Mouse (Mus musculus) midbrain, embryonic 15.5 days (tissue): ENCODE measurements around the gene Dab2ip. TPM values are rescaled to one million over a fixed set of nuclear protein-coding genes. Genes with fewer than 3 reads are reported as not detected.

Experiments
- ATAC-seq: fragments of 200-750 bp; cut with Nextera tagmentation; replicated peaks from 2 replicates; pipeline ENCODE4 v1.8.0; 2017; ENCODE audit warnings: moderate TSS enrichment
- H3K27ac ChIP-seq: fragments of 300-500 bp; sonication (generic); 2 replicates; pipeline ENCODE4 v1.5.1; 2015; ENCODE audit warnings: mild to moderate bottlenecking, inconsistent platforms
- H3K27me3 ChIP-seq: fragments of 300-500 bp; sonication (generic); replicated peaks from 2 replicates; pipeline ENCODE4 v1.6.1; 2015; ENCODE audit warnings: inconsistent platforms
- H3K36me3 ChIP-seq: fragments of 300-500 bp; sonication (generic); replicated peaks from 2 replicates; pipeline ENCODE4 v1.6.1; 2015; ENCODE audit warnings: inconsistent platforms
- H3K4me1 ChIP-seq: fragments of 300-500 bp; sonication (generic); 2 replicates; pipeline ENCODE4 v1.6.1; 2015; ENCODE audit warnings: inconsistent platforms
- H3K4me2 ChIP-seq: fragments of 300-500 bp; sonication (generic); 2 replicates; pipeline ENCODE4 v1.6.1; 2015; ENCODE audit warnings: inconsistent platforms, mild to moderate bottlenecking, moderate library complexity
- H3K4me3 ChIP-seq: fragments of 300-500 bp; sonication (generic); 2 replicates; pipeline ENCODE4 v1.5.1; 2015; ENCODE audit warnings: mild to moderate bottlenecking, inconsistent platforms
- H3K9ac ChIP-seq: fragments of 300-500 bp; sonication (generic); 2 replicates; pipeline ENCODE4 v1.6.1; 2015; ENCODE audit warnings: mild to moderate bottlenecking, inconsistent platforms
- H3K9me3 ChIP-seq: fragments of 300-500 bp; sonication (generic); 2 replicates; pipeline ENCODE4 v1.6.1; 2016; ENCODE audit warnings: inconsistent platforms
- WGBS: fragments of 180-500 bp; shearing (Covaris S2); methylation state at CpG from one replicate; pipeline ENCODE4 v1.1.7; 2015; ENCODE audit warnings: mixed read lengths; 5-methylcytosine and 5-hydroxymethylcytosine counted together
- polyA plus RNA-seq: library from polyadenylated mRNA; unstranded; fragments of >200 nt; fragmentation: Nextera tagmentation; extraction: Ambion mirVana; gene quantifications from 2 replicates; pipeline ENCODE4 v1.2.1, GENCODE M21; 2015

Dab2ip gene
- polyA plus RNA-seq, 1 experiment from 2014 or later: 79.7 TPM

DNA sequence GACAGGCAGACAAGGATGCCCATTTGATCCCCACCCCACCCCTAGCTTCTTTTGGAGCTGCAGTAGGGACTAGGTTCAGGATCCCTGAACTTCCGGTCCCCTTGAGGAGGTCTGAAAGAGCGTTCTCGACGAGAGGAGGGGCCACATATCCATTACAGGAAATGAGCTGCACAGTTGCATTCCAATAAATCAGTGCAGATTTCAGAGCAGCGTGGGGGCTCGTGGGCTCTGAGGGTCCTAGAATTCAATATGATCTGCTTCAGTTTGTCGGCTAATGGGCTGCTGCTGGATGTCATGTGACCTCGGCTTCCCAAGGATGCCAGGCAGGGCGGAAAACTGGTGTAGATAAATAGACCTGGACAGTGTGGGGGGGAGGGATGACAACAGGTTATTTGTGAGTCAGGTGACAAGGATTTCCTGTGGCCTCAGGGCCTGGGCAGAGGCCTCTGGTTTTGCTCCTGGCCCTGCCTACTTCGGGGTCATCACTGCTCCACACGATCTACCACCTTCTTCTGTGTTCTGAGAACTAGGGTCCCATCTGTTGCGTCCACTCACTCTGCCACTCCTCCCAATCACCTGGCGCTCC lies 181.7 kb downstream of the Dab2ip start:
- Histone ChIP-seq H3K36me3 (no peaks in the 10 kb centered on the region), H3K27ac (no peak overlapping the region), H3K4me2 (no peak overlapping the region), H3K4me1 (no peaks in the 10 kb centered on the region), H3K9me3 (no peaks in the 10 kb centered on the region), H3K27me3 (no peaks in the 10 kb centered on the region), H3K4me3 (no peak overlapping the region), H3K9ac (no peak overlapping the region)
- ATAC-seq: no peak
- 77% methylated on average over 13 of the region's 13 CpGs for WGBS

DNA sequence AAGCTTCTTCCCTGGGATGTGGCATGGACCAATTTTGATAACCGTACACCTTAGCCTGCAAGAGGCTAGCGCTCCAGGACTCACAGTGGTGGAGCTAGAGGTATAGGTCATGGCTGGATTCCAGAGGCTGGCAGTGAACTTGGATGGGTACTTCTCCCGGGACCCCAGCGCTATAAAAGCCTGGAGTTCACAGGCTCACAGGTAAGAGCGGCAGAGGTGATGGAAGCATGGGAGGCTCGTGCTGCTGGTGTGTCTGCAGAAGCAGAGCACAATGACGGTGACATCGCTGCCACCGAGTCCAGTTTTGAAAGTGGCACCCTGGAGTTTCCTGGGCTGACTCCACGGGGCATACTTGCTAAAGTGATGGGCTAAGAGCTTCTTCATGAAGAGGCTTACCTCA lies 187.8 kb downstream of the Dab2ip start:
- H3K4me3 ChIP-seq: no peak overlapping the region
- H3K36me3 ChIP-seq: no peaks in the 10 kb centered on the region
- no peak overlapping the region for H3K4me2 ChIP-seq
- H3K27me3 ChIP-seq: no peaks in the 10 kb centered on the region
- 90% methylated on average over 10 of the region's 10 CpGs for WGBS
- no peak for ATAC-seq
- peaks cover 10% of the 10 kb centered on the region for H3K4me1 ChIP-seq
- H3K27ac ChIP-seq: no peak overlapping the region
- no peaks in the 10 kb centered on the region for H3K9me3 ChIP-seq
- H3K9ac ChIP-seq: no peak overlapping the region

DNA sequence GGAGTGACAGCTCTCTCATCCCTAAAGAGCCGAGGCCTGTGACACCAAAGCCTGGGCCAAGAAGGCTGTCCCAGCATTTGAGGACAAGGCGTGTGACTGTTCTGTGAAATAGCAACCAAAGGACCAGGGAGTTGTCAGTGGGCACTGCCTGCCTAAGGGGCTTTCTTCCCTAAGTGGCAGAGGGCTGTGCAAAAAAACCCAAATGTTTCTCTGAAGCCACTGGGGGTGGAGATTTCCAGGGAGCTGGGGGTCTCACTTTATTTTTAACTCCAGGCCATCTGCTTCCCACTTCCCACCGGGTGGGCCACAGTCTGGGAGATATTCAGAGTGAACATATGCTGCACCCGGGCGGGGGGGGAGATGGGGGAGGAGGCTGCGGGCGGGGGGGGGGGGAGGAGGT lies 188.6 kb downstream of the Dab2ip start:
- Histone ChIP-seq H3K27me3 (no peaks in the 10 kb centered on the region), H3K27ac (no peak overlapping the region), H3K4me2 (no peak overlapping the region), H3K36me3 (no peaks in the 10 kb centered on the region), H3K4me1 (peaks cover 10% of the 10 kb centered on the region), H3K9me3 (no peaks in the 10 kb centered on the region), H3K9ac (no peak overlapping the region), H3K4me3 (no peak overlapping the region)
- WGBS: 39% methylated on average over 6 of the region's 7 CpGs
- no peak for ATAC-seq

DNA sequence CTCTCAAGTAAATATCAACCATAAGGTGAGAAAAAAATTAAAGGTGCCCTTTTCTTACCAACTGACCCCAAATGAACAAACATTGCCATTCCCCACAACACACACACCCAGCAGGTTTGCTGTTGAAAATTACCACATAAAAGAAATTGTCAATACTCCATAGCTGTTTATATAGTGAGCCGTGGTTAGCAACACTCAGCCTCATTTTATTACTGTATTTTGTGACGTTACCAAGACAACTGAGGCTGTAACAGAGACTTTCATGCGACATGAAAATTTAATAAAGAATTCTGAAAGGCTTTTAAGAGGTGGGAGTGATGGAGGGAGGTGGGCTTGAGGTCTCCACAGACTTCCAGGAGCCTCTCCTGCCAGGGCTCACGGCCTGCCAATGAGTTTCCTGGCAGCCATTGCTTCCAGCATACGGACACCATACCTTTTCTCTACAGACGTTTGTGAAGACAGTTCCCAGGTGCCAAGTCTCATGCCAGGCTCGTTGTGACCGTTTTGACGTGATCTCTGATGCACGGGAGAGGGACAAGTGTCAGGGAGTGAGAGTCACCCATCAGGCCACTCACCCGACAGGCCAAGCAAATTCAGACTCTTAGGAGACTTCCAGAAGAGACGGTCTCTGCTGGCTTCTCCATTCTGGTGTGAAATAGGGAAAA lies 189.4 kb downstream of the Dab2ip start:
- no peaks in the 10 kb centered on the region for H3K27me3 ChIP-seq
- H3K4me3 ChIP-seq: no peak overlapping the region
- no peak overlapping the region; the same call in 1 of the 2 replicates for H3K27ac ChIP-seq
- 67% methylated on average over 12 of the region's 12 CpGs for WGBS
- no peak for ATAC-seq
- no peak overlapping the region for H3K9ac ChIP-seq
- H3K36me3 ChIP-seq: no peaks in the 10 kb centered on the region
- H3K4me2 ChIP-seq: no peak overlapping the region
- H3K4me1 ChIP-seq: peaks cover 10% of the 10 kb centered on the region
- no peaks in the 10 kb centered on the region for H3K9me3 ChIP-seq

DNA sequence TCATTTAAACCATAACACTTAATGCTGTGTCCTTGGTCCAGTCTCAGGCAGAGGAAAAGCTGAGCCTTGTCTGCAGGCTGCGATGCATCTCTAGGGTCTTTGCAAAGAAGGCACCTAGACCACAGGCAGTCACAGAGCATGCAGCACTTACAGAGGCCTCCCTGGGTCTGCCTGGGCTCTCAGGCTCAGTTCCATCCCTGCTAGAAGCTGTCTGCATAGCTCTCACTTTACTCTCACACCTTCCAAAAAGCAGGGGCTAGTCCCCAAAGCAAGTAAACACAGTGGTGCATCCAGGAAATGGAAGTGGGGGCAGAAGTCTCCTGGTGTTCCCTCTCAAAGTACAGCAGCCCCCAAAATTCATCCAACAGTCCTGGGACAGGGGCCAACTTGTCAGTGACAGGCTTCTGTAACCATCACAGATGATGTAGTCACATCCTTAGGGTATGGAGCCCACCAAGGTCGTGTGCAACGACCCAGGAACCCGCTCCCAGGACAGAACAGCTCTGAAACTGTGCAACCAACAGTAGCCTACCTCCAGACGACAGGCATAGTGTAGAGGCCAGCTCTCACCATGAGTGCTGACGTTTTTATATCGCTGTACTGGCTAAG lies 192.6 kb downstream of the Dab2ip start:
- 74% methylated on average over 7 of the region's 7 CpGs for WGBS
- H3K4me3 ChIP-seq: no peak overlapping the region
- H3K27ac ChIP-seq: no peak overlapping the region
- H3K36me3 ChIP-seq: no peaks in the 10 kb centered on the region
- H3K4me1 ChIP-seq: peaks cover 10% of the 10 kb centered on the region
- no peaks in the 10 kb centered on the region for H3K9me3 ChIP-seq
- no peak overlapping the region for H3K9ac ChIP-seq
- no peaks in the 10 kb centered on the region for H3K27me3 ChIP-seq
- ATAC-seq: no peak
- no peak overlapping the region for H3K4me2 ChIP-seq

DNA sequence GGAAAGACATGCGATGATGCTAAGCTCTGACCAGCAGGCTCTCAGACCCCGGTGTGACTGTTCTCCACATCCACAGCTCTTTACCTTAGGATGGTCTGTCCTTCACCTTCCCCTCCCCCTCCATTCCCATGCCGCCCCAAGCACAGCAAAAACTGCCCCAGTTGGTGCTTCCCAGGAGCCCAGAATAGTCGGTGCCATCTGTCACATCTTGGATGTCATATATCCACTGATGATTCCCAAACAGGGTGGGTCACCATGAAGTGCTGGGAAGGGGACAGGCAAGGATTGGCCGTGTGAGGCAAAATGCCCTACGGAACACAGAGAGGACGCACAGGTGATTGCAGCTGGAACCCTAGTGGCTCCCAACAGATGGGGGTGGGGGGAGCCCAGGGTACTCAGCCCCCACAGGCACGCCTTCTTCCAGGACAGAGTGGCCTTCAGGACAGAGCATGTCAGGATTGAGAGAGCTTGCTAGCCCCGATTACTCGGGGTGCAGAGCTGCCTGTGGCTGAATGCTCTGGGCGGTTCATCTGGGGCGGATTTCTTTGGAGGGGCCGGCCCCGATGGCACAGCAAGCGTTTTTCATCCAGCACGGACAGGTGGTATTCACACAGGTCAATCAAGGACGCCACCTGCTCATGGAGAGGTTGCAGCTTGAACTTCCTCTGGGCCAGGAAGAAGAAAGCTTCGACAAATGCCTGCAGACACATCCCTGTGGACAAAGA lies 193.9 kb downstream of the Dab2ip start:
- H3K36me3 ChIP-seq: no peaks in the 10 kb centered on the region
- no peak overlapping the region for H3K4me3 ChIP-seq
- no peaks in the 10 kb centered on the region for H3K9me3 ChIP-seq
- H3K27ac ChIP-seq: no peak overlapping the region
- no peak overlapping the region for H3K4me2 ChIP-seq
- no peak overlapping the region for H3K9ac ChIP-seq
- H3K4me1 ChIP-seq: peaks cover 7% of the 10 kb centered on the region; the same call in 1 of the 2 replicates
- no peak for ATAC-seq
- 80% methylated on average over 18 of the region's 18 CpGs for WGBS
- H3K27me3 ChIP-seq: no peaks in the 10 kb centered on the region

DNA sequence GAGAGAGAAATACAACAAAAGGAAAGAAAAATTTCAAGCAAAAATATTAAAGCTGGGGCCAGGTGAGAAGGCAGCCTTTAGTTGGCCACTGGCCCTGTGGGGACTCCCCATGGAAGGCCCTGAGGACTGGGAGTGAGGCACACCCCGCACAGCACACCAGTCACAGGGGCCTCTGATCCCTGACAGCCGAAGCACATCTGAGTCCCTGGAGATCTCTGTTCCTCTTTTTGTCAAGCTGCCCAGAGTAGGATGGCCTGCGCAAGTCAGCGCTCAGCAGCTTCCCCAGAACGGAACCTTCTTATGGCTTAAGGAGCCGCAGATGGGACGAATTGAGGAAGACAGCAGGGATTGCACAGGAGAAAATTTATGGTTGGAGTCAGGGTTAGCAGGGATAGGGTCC lies 198.4 kb downstream of the Dab2ip start:
- ATAC-seq: no peak
- Histone ChIP-seq H3K4me3 (no peak overlapping the region), H3K4me1 (0 out of 2 replicates have a peak, but pooled peaks cover 8% of the 10 kb centered on the region), H3K27me3 (no peaks in the 10 kb centered on the region), H3K4me2 (no peak overlapping the region), H3K27ac (no peak overlapping the region), H3K9me3 (no peaks in the 10 kb centered on the region), H3K9ac (no peak overlapping the region), H3K36me3 (no peaks in the 10 kb centered on the region)
- whole genome bisulfite sequencing: 72% methylated on average over 7 of the region's 7 CpGs

DNA sequence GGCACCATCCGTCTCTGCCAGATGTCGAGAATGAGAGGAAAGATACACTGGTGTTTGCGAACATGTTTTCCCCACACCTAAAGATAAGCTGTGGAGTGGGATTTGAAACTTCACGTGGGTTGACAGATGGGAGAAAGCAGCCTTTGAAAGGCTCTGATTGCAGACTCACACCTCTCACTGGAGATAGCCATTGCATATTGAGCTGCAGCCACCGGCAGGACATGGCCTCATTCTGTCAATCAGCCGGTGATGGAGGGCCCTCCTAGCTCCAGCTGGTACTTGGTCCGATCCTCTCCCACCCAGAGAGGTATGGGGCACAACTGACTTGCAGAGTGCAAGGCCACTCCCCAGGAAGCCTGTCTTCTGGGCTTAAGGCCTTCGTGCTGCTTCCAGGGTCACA lies 202.3 kb downstream of the Dab2ip start:
- WGBS: 66% methylated on average over 8 of the region's 8 CpGs
- H3K27ac ChIP-seq: no peak overlapping the region
- no peak for ATAC-seq
- no peak overlapping the region for H3K4me2 ChIP-seq
- no peaks in the 10 kb centered on the region for H3K36me3 ChIP-seq
- no peak overlapping the region for H3K4me3 ChIP-seq
- H3K9ac ChIP-seq: no peak overlapping the region
- H3K27me3 ChIP-seq: no peaks in the 10 kb centered on the region
- H3K4me1 ChIP-seq: 0 out of 2 replicates have a peak, but pooled peaks cover 8% of the 10 kb centered on the region
- no peaks in the 10 kb centered on the region for H3K9me3 ChIP-seq

DNA sequence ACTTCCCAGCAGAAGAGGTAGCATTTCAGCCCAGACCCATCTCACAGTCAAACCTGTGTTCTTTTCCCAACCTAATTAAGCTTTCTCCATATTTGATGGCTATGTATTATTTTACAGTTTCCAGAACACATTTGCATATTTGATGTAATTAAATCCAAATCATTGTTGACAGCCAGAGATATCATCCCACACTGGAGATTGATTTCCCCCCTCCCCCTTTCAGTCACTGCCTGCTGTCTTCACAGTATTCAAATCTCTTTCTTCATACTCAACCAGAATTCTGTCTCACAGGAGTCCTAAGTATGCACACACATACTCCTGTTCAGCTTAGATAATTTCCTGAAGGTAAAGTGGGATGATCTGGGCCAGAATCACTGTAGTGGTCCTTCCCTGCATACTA lies 202.8 kb downstream of the Dab2ip start:
- H3K27ac ChIP-seq: no peak overlapping the region
- no peaks in the 10 kb centered on the region for H3K27me3 ChIP-seq
- no peak overlapping the region for H3K4me2 ChIP-seq
- H3K4me3 ChIP-seq: no peak overlapping the region
- no peak overlapping the region for H3K9ac ChIP-seq
- no peak for ATAC-seq
- 0 out of 2 replicates have a peak, but pooled peaks cover 8% of the 10 kb centered on the region for H3K4me1 ChIP-seq
- H3K36me3 ChIP-seq: no peaks in the 10 kb centered on the region
- no peaks in the 10 kb centered on the region for H3K9me3 ChIP-seq

DNA sequence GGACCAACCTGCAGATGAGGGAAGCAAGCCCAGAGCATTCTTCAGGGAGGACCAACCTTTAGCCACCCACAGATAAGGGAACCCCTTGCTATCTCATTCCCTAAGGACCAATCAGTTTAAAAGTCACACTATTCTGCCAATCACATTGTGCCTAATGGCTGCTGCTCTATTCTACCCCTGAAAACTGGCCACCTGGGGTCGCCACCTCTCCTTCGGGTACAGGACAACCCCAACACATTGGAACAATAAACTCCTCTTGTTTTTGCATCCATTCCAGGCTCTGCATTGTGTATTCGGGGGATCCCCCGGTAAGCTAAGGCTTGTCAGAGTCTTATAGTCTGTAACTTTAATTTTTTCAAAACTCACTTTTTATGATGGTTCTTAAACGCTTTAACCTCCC lies 203.4 kb downstream of the Dab2ip start:
- ATAC-seq: no peak
- no peaks in the 10 kb centered on the region for H3K9me3 ChIP-seq
- H3K4me3 ChIP-seq: no peak overlapping the region
- WGBS: 91% methylated on average over 5 of the region's 5 CpGs
- H3K4me1 ChIP-seq: peaks cover 12% of the 10 kb centered on the region; the same call in 1 of the 2 replicates
- H3K4me2 ChIP-seq: no peak overlapping the region
- no peak overlapping the region for H3K9ac ChIP-seq
- H3K27ac ChIP-seq: no peak overlapping the region
- H3K36me3 ChIP-seq: no peaks in the 10 kb centered on the region
- H3K27me3 ChIP-seq: no peaks in the 10 kb centered on the region

DNA sequence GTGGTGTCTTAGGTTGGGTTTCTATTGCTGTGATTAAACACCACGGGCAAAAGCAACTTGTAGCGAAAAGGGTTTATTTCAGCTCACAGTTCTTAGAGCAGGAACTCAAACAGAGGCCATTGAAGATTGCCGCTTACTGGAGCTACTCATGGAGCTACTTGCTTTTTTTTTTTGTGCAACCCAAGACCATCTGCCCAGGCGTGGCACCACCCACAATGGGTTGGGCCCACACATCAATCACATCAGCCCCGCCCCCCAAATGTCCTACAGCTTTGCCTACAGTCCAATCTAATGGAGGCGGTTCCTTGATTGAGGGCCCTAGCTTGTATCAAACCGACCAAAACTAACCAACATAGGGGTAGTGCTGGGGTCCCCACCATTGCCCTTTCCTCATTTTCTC lies 205.8 kb downstream of the Dab2ip start:
- 88% methylated on average over 7 of the region's 7 CpGs for WGBS

DNA sequence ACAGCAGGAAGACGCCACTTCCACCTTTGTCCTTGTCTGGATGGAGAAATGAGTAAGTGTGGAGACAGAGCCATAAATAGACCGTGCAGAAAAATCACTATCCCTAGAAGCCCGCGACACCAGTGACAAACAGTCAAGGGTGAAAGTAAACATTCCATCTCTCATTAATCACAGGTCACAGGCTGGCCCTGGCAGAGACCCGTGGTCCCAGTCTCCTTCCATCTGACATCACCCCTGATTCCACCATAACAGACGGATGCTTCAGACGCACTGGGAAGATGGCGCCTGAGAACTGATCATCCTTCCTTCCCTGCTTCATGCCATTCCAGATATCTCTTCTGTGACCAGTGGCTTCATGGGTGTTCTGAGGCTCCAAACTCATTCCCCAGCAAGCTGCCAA lies 206.3 kb downstream of the Dab2ip start:
- H3K4me2 ChIP-seq: no peak overlapping the region
- peaks cover 26% of the 10 kb centered on the region for H3K4me1 ChIP-seq
- no peak for ATAC-seq
- H3K27ac ChIP-seq: no peak overlapping the region
- no peak overlapping the region for H3K9ac ChIP-seq
- H3K27me3 ChIP-seq: no peaks in the 10 kb centered on the region
- no peaks in the 10 kb centered on the region for H3K36me3 ChIP-seq
- no peak overlapping the region for H3K4me3 ChIP-seq
- H3K9me3 ChIP-seq: no peaks in the 10 kb centered on the region
- 91% methylated on average over 8 of the region's 8 CpGs for WGBS

More for the DNA sequence above, 205.8 kb downstream of the Dab2ip start:
- Histone ChIP-seq H3K4me2 (no peak overlapping the region), H3K27me3 (no peaks in the 10 kb centered on the region), H3K9ac (no peak overlapping the region), H3K4me1 (peaks cover 23% of the 10 kb centered on the region), H3K9me3 (no peaks in the 10 kb centered on the region), H3K27ac (no peak overlapping the region), H3K4me3 (no peak overlapping the region), H3K36me3 (no peaks in the 10 kb centered on the region)
- ATAC-seq: no peak
